Mouse (Mus musculus): ENCODE data around the gene Pank3. TPM values are rescaled to one million over a fixed set of nuclear protein-coding genes. Genes with fewer than 3 reads are reported as not detected.
A peak's percentile ranks its signal among the peaks of the same experiment; 100 is the strongest.

The Pank3 gene
- polyA plus RNA-seq, 1 experiment: 5.5 TPM

- Histone ChIP-seq H3K27ac (ENCODE audit: control insufficient read depth, insufficient read depth, low read depth, low read length, poor library complexity) (no peak overlapping the region), H3K4me3 (replicated peaks; ENCODE audit: control insufficient read depth, low read depth, low read length) (no peak overlapping the region)
- WGBS: 84% methylated on average over 10 of the region's 10 CpGs
Measured at GRCm38 (mm10) chr11:35811458-35811857, 42.2 kb downstream of the Pank3 start.

GRCm38 (mm10) chr11:35816316-35816715, 47.0 kb downstream of the Pank3 start:
- 89% methylated on average over 12 of the region's 12 CpGs for WGBS
- Histone ChIP-seq H3K27ac (ENCODE audit: control insufficient read depth, insufficient read depth, low read depth, low read length, poor library complexity) (no peak overlapping the region), H3K4me1 (ENCODE audit: control insufficient read depth, insufficient read depth, low read length) (no peaks in the 10 kb centered on the region), H3K4me3 (replicated peaks; ENCODE audit: control insufficient read depth, low read depth, low read length) (no peak overlapping the region)
- no peak for TF ChIP-seq CTCF (IDR thresholded peaks at IDR 0.05; ENCODE audit: control insufficient read depth, insufficient read depth, low read length)
- no peak for TF ChIP-seq POLR2A (IDR thresholded peaks at IDR 0.05; ENCODE audit: borderline replicate concordance, control insufficient read depth, low read depth, low read length)

More at GRCm38 (mm10) chr11:35811458-35811857, 42.2 kb downstream of the Pank3 start:
- TF ChIP-seq POLR2A (IDR thresholded peaks at IDR 0.05; ENCODE audit: borderline replicate concordance, control insufficient read depth, low read depth, low read length): no peak
- no peak for TF ChIP-seq CTCF (IDR thresholded peaks at IDR 0.05; ENCODE audit: control insufficient read depth, insufficient read depth, low read length)
- H3K4me1 ChIP-seq (ENCODE audit: control insufficient read depth, insufficient read depth, low read length): no peaks in the 10 kb centered on the region

- Histone ChIP-seq H3K4me3 (replicated peaks; ENCODE audit: control insufficient read depth, low read depth, low read length) (no peak overlapping the region), H3K4me1 (ENCODE audit: control insufficient read depth, insufficient read depth, low read length) (no peaks in the 10 kb centered on the region), H3K27ac (ENCODE audit: control insufficient read depth, insufficient read depth, low read depth, low read length, poor library complexity) (peak overlapping the region; percentile 0; the same call in 1 of the 2 replicates)
- TF ChIP-seq POLR2A (IDR thresholded peaks at IDR 0.05; ENCODE audit: borderline replicate concordance, control insufficient read depth, low read depth, low read length) (no peak), CTCF (IDR thresholded peaks at IDR 0.05; ENCODE audit: control insufficient read depth, insufficient read depth, low read length) (no peak)
- 41% methylated on average over 6 of the region's 6 CpGs for WGBS
Measured at GRCm38 (mm10) chr11:35827714-35828113, 58.4 kb downstream of the Pank3 start.

- no peak overlapping the region for H3K27ac ChIP-seq (ENCODE audit: control insufficient read depth, insufficient read depth, low read depth, low read length, poor library complexity)
- H3K4me1 ChIP-seq (ENCODE audit: control insufficient read depth, insufficient read depth, low read length): no peaks in the 10 kb centered on the region; the same call in 1 of the 2 replicates
- H3K4me3 ChIP-seq (replicated peaks; ENCODE audit: control insufficient read depth, low read depth, low read length): no peak overlapping the region
- 70% methylated on average over 4 of the region's 4 CpGs for whole genome bisulfite sequencing
- TF ChIP-seq CTCF (IDR thresholded peaks at IDR 0.05; ENCODE audit: control insufficient read depth, insufficient read depth, low read length) (no peak), POLR2A (IDR thresholded peaks at IDR 0.05; ENCODE audit: borderline replicate concordance, control insufficient read depth, low read depth, low read length) (no peak)
Measured at GRCm38 (mm10) chr11:35832139-35832538, 62.9 kb downstream of the Pank3 start.

- TF ChIP-seq CTCF (IDR thresholded peaks at IDR 0.05; ENCODE audit: control insufficient read depth, insufficient read depth, low read length): no peak
- no peak for TF ChIP-seq POLR2A (IDR thresholded peaks at IDR 0.05; ENCODE audit: borderline replicate concordance, control insufficient read depth, low read depth, low read length)
- H3K4me3 ChIP-seq (replicated peaks; ENCODE audit: control insufficient read depth, low read depth, low read length): no peak overlapping the region
- H3K27ac ChIP-seq (ENCODE audit: control insufficient read depth, insufficient read depth, low read depth, low read length, poor library complexity): no peak overlapping the region
- H3K4me1 ChIP-seq (ENCODE audit: control insufficient read depth, insufficient read depth, low read length): no peaks in the 10 kb centered on the region; the same call in 1 of the 2 replicates
- WGBS: 34% methylated on average over 6 of the region's 6 CpGs
Measured at GRCm38 (mm10) chr11:35833270-35833669, 64.0 kb downstream of the Pank3 start.

- Histone ChIP-seq H3K4me1 (ENCODE audit: control insufficient read depth, insufficient read depth, low read length) (no peaks in the 10 kb centered on the region; the same call in 1 of the 2 replicates), H3K27ac (ENCODE audit: control insufficient read depth, insufficient read depth, low read depth, low read length, poor library complexity) (peak within 1 kb of the TSS; percentile 18; the same call in 1 of the 2 replicates), H3K4me3 (replicated peaks; ENCODE audit: control insufficient read depth, low read depth, low read length) (peak within 1 kb of the TSS; percentile 96)
- WGBS: under 1% methylated on average over 46 of the region's 46 CpGs
- TF ChIP-seq POLR2A (IDR thresholded peaks at IDR 0.05; ENCODE audit: borderline replicate concordance, control insufficient read depth, low read depth, low read length) (peak; percentile 35; the same call in 1 of the 2 replicates), CTCF (IDR thresholded peaks at IDR 0.05; ENCODE audit: control insufficient read depth, insufficient read depth, low read length) (peak; percentile 88)
Measured at GRCm38 (mm10) chr11:35834022-35834760, 64.9 kb downstream of the Pank3 start, which contains the start of gene Rars. Gene Rars, minus strand, starts transcription at chr11:35834506.

GRCm38 (mm10) chr11:35837156-35838126, 68.2 kb downstream of the Pank3 start:
- no peak overlapping the region for H3K27ac ChIP-seq (ENCODE audit: control insufficient read depth, insufficient read depth, low read depth, low read length, poor library complexity)
- TF ChIP-seq POLR2A (IDR thresholded peaks at IDR 0.05; ENCODE audit: borderline replicate concordance, control insufficient read depth, low read depth, low read length) (no peak), CTCF (IDR thresholded peaks at IDR 0.05; ENCODE audit: control insufficient read depth, insufficient read depth, low read length) (no peak)
- 60% methylated on average over 5 of the region's 5 CpGs for WGBS
- H3K4me3 ChIP-seq (replicated peaks; ENCODE audit: control insufficient read depth, low read depth, low read length): no peak overlapping the region
- H3K4me1 ChIP-seq (ENCODE audit: control insufficient read depth, insufficient read depth, low read length): no peaks in the 10 kb centered on the region; the same call in 1 of the 2 replicates

Measured in bone marrow, adult 2 months (tissue).